Mouse (Mus musculus): ENCODE data around the gene Frem1.

DNA sequence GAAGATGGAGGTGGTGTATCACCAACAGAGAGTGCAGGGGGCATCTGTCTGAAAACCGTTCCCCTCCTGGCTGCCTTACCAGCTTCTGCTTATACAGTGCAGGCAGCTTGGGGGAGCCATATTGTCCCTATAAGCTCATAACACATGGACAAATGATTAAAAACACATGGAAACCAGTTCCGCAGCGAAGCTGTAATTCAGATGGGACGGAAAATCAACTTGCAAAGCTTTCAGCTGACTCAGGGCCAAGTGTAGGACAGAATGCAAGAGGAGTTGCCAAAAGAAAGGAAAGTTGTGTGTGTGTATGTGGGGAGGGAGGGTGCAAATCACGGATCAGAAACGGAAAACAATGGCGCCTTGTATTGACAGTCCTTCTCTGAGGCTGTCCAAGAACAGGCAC, 161.1 kb downstream of the Frem1 start:
- TF ChIP-seq POLR2A (IDR thresholded peaks at IDR 0.05; ENCODE audit: borderline replicate concordance, extremely low read depth, insufficient read depth, insufficient read length, poor library complexity, severe bottlenecking) (no peak), CTCF (IDR thresholded peaks at IDR 0.05; ENCODE audit: borderline replicate concordance, extremely low read depth, insufficient read depth, insufficient read length) (no peak)

All from brain, embryonic 14.5 days (tissue).